Mouse (Mus musculus) limb, embryonic 12.5 days (tissue): ENCODE results near the gene Fam214a. TPM values are rescaled to one million over a fixed set of nuclear protein-coding genes. Genes with fewer than 3 reads are reported as not detected.

Experiments used
- ATAC-seq: fragments of 200-750 bp; cut with Nextera tagmentation; 2 replicates; pipeline ENCODE4 v1.8.0; 2017; ENCODE audit warnings: low read depth, moderate TSS enrichment; ENCODE audit not compliant: insufficient number of reproducible peaks, insufficient read depth, low FRiP score, low TSS enrichment
- H3K27ac ChIP-seq: fragments of 300-500 bp; sonication (generic); 2 replicates; pipeline ENCODE4 v1.5.1; 2016; ENCODE audit warnings: mild to moderate bottlenecking, moderate library complexity
- H3K27me3 ChIP-seq: fragments of 300-500 bp; sonication (generic); 2 replicates; pipeline ENCODE4 v1.6.1; 2016; ENCODE audit warnings: mild to moderate bottlenecking, moderate library complexity
- H3K36me3 ChIP-seq: fragments of 300-500 bp; sonication (generic); 2 replicates; pipeline ENCODE4 v1.6.1; 2016; ENCODE audit warnings: mild to moderate bottlenecking, moderate library complexity
- H3K4me1 ChIP-seq: fragments of 300-500 bp; sonication (generic); replicated peaks from 2 replicates; pipeline ENCODE4 v1.6.1; 2016
- H3K4me2 ChIP-seq: fragments of 300-500 bp; sonication (generic); 2 replicates; pipeline ENCODE4 v1.6.1; 2016; ENCODE audit warnings: mild to moderate bottlenecking, moderate library complexity
- H3K4me3 ChIP-seq: fragments of 300-500 bp; sonication (generic); replicated peaks from 2 replicates; pipeline ENCODE4 v1.5.1; 2016; ENCODE audit warnings: mild to moderate bottlenecking
- H3K9ac ChIP-seq: fragments of 300-500 bp; sonication (generic); replicated peaks from 2 replicates; pipeline ENCODE4 v1.6.1; 2016; ENCODE audit warnings: mild to moderate bottlenecking, moderate library complexity
- H3K9me3 ChIP-seq: fragments of 300-500 bp; sonication (generic); 2 replicates; pipeline ENCODE4 v1.6.1; 2016; ENCODE audit warnings: mild to moderate bottlenecking, moderate library complexity
- WGBS: fragments of 180-500 bp; shearing (Covaris S2); methylation state at CpG from one replicate; pipeline ENCODE4 v1.1.7; 2016; 5-methylcytosine and 5-hydroxymethylcytosine counted together
- polyA plus RNA-seq: library from polyadenylated mRNA; unstranded; fragments of >200 nt; fragmentation: Nextera tagmentation; extraction: Ambion mirVana; gene quantifications from 2 replicates; pipeline ENCODE4 v1.2.1, GENCODE M21; 2016

Gene Fam214a
- polyA plus RNA-seq, 1 experiment from 2014 or later: 10.4 TPM

DNA sequence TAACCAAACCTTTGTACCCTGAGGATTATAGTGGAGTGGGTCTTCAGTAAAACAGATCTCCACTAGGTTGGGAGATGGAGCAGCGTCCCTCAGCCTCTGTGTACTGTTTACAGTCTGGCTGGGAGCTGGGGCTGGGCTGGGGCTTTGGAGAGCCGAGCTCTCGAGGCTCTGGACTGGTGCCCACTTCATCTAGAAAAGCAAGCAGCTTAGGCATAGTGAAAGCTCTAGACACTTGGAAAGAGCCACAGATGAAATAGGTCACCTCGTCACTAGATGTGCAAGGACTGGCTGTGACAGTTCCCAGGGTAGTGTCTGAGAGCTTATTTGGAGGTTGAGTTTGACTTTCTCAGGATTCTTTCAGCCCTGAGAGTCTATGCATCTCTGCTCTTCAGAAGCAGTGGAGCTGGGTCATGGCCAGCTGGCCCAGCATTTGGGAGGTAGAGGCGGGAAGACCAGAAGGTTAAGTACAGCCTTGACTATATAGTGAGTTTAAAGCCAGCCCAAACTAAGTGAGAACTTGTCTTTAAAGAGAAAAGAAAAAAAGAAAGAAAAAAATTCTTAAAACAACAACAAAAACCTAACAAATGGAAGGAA is 49.0 kb downstream of the Fam214a start:
- Histone ChIP-seq H3K27me3 (no peaks in the 10 kb centered on the region), H3K9me3 (no peaks in the 10 kb centered on the region), H3K4me1 (no peaks in the 10 kb centered on the region), H3K9ac (no peak overlapping the region), H3K27ac (no peak overlapping the region), H3K36me3 (peaks cover 11% of the 10 kb centered on the region), H3K4me2 (no peak overlapping the region), H3K4me3 (no peak overlapping the region)
- WGBS: 78% methylated on average over 5 of the region's 5 CpGs
- ATAC-seq: no peak

DNA sequence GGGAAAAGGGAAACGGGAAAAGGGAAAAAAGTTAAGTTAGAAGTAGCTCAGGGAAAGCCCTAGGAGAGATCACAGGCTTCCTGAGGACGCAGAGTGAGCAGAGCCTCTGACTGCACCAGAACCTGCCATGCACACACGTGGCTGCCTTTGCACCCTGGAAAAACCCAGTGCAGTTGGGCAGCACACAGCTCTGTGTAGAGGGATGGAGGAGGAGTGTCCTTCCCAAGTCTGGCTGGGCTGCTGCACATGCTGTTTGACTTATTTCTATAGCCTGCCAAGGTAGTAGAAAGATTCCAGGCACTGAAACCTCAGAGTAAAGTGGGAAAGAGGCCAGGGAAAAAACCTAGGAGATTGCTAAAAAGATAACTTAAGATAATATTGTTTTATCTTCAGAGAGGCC is 49.6 kb downstream of the Fam214a start:
- Histone ChIP-seq H3K4me2 (no peak overlapping the region), H3K4me3 (no peak overlapping the region), H3K4me1 (no peaks in the 10 kb centered on the region), H3K36me3 (peaks cover 14% of the 10 kb centered on the region), H3K9me3 (no peaks in the 10 kb centered on the region), H3K27ac (no peak overlapping the region), H3K27me3 (no peaks in the 10 kb centered on the region), H3K9ac (no peak overlapping the region)
- ATAC-seq: no peak
- WGBS: 60% methylated on average over 3 of the region's 3 CpGs

- Histone ChIP-seq H3K4me2 (no peak overlapping the region), H3K36me3 (peaks cover 22% of the 10 kb centered on the region), H3K9me3 (no peaks in the 10 kb centered on the region), H3K4me3 (no peak overlapping the region), H3K27me3 (no peaks in the 10 kb centered on the region), H3K9ac (no peak overlapping the region), H3K27ac (no peak overlapping the region), H3K4me1 (no peaks in the 10 kb centered on the region)
- ATAC-seq: no peak
- 95% methylated on average over 10 of the region's 10 CpGs for WGBS
Observed at GRCm38 (mm10) chr9:75004203-75004602, 51.5 kb downstream of the Fam214a start.

DNA sequence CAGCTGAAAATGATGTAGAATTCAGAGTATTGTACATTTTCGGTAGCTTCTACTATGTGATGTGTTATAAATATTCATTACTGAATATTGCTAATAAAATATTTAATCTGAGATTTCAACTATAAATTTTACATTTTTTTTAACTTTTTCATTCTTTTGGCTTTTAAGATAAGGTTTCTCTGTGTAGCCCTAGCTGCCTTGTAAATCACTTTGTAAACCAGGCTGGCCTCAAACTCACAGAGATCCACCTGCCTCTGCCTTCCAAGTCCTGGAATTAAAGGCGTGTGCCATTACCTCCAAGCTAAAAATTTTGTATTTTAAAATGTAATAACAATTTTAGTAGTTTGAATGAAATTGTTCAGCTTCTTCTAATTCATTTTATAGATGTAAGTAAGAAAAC is 63.9 kb downstream of the Fam214a start:
- Histone ChIP-seq H3K9me3 (no peaks in the 10 kb centered on the region), H3K4me1 (no peaks in the 10 kb centered on the region), H3K36me3 (peaks cover 27% of the 10 kb centered on the region), H3K9ac (no peak overlapping the region), H3K4me2 (no peak overlapping the region), H3K27ac (no peak overlapping the region), H3K27me3 (no peaks in the 10 kb centered on the region), H3K4me3 (no peak overlapping the region)
- WGBS: 97% methylated on average over 2 of the region's 2 CpGs
- no peak for ATAC-seq

GRCm38 (mm10) chr9:75019181-75019580 is 66.5 kb downstream of the Fam214a start:
- H3K4me2 ChIP-seq: no peak overlapping the region
- no peak overlapping the region for H3K4me3 ChIP-seq
- no peak overlapping the region for H3K9ac ChIP-seq
- H3K27ac ChIP-seq: no peak overlapping the region
- 82% methylated on average over 6 of the region's 6 CpGs for WGBS
- no peaks in the 10 kb centered on the region for H3K4me1 ChIP-seq
- no peaks in the 10 kb centered on the region for H3K27me3 ChIP-seq
- no peak for ATAC-seq
- no peaks in the 10 kb centered on the region for H3K9me3 ChIP-seq
- H3K36me3 ChIP-seq: peaks cover 22% of the 10 kb centered on the region

DNA sequence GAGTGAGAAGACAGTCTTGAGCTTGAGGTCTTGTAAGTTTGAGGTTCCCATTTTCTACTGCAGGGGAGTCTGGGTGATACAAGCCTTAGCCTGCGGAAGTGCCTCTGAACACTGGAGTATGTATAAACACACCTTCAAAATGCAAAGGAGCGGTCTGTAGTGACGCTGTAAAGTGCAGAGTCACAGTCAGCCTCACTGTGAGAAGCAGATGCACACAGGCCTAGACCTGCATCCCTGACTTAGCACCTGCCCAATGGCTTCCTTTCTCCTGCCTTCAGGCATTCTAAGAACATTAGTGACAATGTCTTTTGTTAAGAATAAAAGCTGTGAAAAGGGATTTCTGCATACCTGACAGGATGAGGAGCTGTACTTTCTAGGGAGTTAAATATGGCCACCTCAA is 66.9 kb downstream of the Fam214a start:
- H3K27ac ChIP-seq: no peak overlapping the region
- H3K27me3 ChIP-seq: no peaks in the 10 kb centered on the region
- H3K4me2 ChIP-seq: no peak overlapping the region
- H3K9me3 ChIP-seq: no peaks in the 10 kb centered on the region
- peaks cover 22% of the 10 kb centered on the region for H3K36me3 ChIP-seq
- 85% methylated on average over 3 of the region's 3 CpGs for WGBS
- ATAC-seq: no peak
- H3K9ac ChIP-seq: no peak overlapping the region
- H3K4me3 ChIP-seq: no peak overlapping the region
- no peaks in the 10 kb centered on the region for H3K4me1 ChIP-seq

DNA sequence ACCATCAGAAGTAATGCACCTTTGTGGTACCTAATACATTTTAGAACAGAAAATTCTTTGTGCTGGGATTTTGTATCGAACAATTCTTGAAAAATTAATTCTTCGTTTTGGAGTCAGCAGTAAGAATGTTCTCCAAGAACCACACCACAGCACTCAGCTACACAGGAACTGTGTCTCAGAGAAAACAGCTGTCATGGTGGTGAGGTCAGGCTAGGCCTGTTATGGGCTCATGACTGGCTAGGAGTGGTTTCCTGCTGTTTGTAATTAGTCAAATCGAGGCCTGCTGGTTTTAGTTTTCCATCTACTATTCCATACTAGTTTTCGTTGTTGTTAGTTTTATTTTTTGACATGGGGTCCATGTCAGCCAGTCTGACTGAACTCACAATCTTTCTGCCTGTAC is 67.9 kb downstream of the Fam214a start:
- 65% methylated on average over 4 of the region's 4 CpGs for WGBS
- Histone ChIP-seq H3K9me3 (no peaks in the 10 kb centered on the region), H3K9ac (no peak overlapping the region), H3K27ac (no peak overlapping the region), H3K27me3 (no peaks in the 10 kb centered on the region), H3K4me1 (no peaks in the 10 kb centered on the region), H3K36me3 (peaks cover 22% of the 10 kb centered on the region), H3K4me3 (no peak overlapping the region), H3K4me2 (no peak overlapping the region)
- no peak for ATAC-seq

DNA sequence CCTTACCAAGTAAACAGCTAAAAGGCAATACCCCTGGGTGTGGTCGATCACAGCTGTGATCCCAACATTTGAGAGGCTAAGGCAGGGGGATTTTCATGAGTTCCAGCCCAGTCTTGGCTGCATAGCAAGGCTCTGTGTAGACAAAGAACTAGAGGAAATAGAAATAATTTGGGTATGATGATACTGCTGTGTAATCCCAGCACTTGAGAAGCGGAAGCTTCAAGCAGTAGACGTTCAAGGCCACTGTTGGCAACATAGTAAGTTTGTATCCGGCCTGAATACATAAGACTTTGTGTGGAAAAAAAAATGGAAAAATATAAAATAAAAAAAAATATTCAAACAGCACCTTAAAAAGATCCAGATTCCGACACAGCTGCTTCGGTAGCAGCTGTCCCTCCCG is 69.9 kb downstream of the Fam214a start:
- peaks cover 19% of the 10 kb centered on the region for H3K36me3 ChIP-seq
- H3K4me2 ChIP-seq: no peak overlapping the region
- no peak overlapping the region for H3K9ac ChIP-seq
- no peak overlapping the region for H3K4me3 ChIP-seq
- H3K27ac ChIP-seq: no peak overlapping the region
- H3K4me1 ChIP-seq: no peaks in the 10 kb centered on the region
- no peaks in the 10 kb centered on the region for H3K9me3 ChIP-seq
- no peak for ATAC-seq
- H3K27me3 ChIP-seq: no peaks in the 10 kb centered on the region
- 85% methylated on average over 7 of the region's 7 CpGs for WGBS

DNA sequence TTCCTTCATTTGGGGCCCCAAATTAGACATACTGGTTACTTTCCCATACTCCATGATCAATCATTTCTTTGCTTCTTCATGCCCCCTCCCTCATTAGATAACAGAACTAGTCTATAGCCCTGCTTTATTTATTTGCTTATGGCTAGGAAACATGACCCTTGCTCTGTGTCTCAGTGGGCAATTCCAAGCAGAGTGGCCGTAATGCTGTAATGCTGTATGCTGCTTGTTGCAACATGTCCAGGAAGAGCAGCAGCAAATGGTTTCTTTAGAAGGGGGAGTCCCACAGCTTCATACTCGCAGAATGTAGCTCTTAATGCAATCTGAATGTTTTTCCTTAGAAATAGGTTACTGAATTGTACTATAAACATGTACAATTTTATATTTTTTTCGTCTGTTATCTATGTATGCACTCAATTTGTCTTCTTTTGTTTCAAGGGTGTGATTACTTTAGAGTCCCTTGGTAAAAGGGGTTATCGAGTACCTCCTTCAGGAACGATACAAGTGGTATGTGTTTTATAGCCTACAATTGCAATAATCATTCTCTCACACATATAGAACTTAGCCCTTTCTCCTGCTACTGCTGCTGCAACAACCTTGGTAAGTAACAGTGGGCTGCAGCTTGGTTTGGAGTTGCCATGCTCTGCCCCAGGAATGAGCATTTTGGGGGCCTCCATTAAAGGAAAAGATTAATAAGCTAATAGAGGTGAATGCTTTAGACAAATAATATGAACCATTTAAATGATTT is 70.6 kb downstream of the Fam214a start:
- Histone ChIP-seq H3K9me3 (no peaks in the 10 kb centered on the region), H3K27ac (no peak overlapping the region), H3K4me1 (no peaks in the 10 kb centered on the region), H3K27me3 (no peaks in the 10 kb centered on the region), H3K9ac (no peak overlapping the region), H3K4me2 (no peak overlapping the region), H3K36me3 (peaks cover 16% of the 10 kb centered on the region), H3K4me3 (no peak overlapping the region)
- ATAC-seq: no peak
- WGBS: 63% methylated on average over 5 of the region's 5 CpGs

DNA sequence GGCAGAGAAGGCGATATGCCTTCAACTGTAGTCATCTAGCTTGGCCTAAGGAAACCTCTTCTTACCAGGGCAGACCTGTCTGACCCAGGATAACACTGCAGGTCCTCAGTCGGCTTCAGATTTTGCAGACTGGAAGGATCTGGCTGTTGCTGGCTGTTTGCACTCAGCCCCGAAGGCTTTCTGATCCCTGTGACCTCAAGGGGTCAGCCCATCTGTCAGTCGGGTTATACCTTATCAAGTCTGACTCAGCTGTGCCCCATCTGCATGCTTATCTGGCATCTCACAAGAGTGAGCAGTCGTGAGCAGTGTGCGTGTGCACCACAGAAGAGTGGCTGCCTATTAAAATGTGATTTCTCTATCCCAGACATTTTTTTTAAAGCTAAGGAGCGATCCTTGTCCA is 71.4 kb downstream of the Fam214a start:
- H3K4me1 ChIP-seq: no peaks in the 10 kb centered on the region
- no peak overlapping the region for H3K4me2 ChIP-seq
- H3K27me3 ChIP-seq: no peaks in the 10 kb centered on the region
- no peak overlapping the region for H3K4me3 ChIP-seq
- peaks cover 10% of the 10 kb centered on the region for H3K36me3 ChIP-seq
- WGBS: 45% methylated on average over 7 of the region's 7 CpGs
- H3K9ac ChIP-seq: no peak overlapping the region
- ATAC-seq: no peak
- no peaks in the 10 kb centered on the region for H3K9me3 ChIP-seq
- no peak overlapping the region for H3K27ac ChIP-seq

- Histone ChIP-seq H3K36me3 (peaks cover 4% of the 10 kb centered on the region; the same call in 1 of the 2 replicates), H3K4me1 (no peaks in the 10 kb centered on the region), H3K9me3 (no peaks in the 10 kb centered on the region), H3K9ac (no peak overlapping the region), H3K4me3 (no peak overlapping the region), H3K27me3 (no peaks in the 10 kb centered on the region), H3K4me2 (no peak overlapping the region), H3K27ac (no peak overlapping the region)
- 74% methylated on average over 6 of the region's 6 CpGs for WGBS
- no peak for ATAC-seq
Observed at GRCm38 (mm10) chr9:75025689-75026088, 73.0 kb downstream of the Fam214a start.

GRCm38 (mm10) chr9:75032408-75032807 is 79.7 kb downstream of the Fam214a start:
- Histone ChIP-seq H3K9me3 (no peaks in the 10 kb centered on the region), H3K4me1 (no peaks in the 10 kb centered on the region), H3K9ac (no peak overlapping the region), H3K36me3 (no peaks in the 10 kb centered on the region), H3K4me3 (no peak overlapping the region), H3K4me2 (no peak overlapping the region), H3K27me3 (no peaks in the 10 kb centered on the region), H3K27ac (no peak overlapping the region)
- WGBS: 91% methylated on average over 1 of the region's 1 CpGs
- ATAC-seq: no peak
